Mouse (Mus musculus) myocyte (in vitro differentiated cells): ENCODE results near the gene Serac1. TPM values are rescaled to one million over a fixed set of nuclear protein-coding genes. Genes with fewer than 3 reads are reported as not detected.

Experiments
- H3K27me3 ChIP-seq: one replicate; pipeline ENCODE4 v1.6.1; 2011; ENCODE audit not compliant: control insufficient read depth, insufficient read depth, insufficient read length
- H3K36me3 ChIP-seq: one replicate; pipeline ENCODE4 v1.6.1; 2011; ENCODE audit not compliant: control insufficient read depth, insufficient read depth
- H3K4me2 ChIP-seq: one replicate; pipeline ENCODE4 v1.6.1; 2011; ENCODE audit warnings: low read depth, control low read depth
- H3K4me3 ChIP-seq: one replicate; pipeline ENCODE4 v1.5.1; 2011; ENCODE audit warnings: mild to moderate bottlenecking, control low read depth, moderate library complexity
- H3K79me2 ChIP-seq: one replicate; pipeline ENCODE4 v1.6.1; 2011; ENCODE audit not compliant: control insufficient read depth, insufficient read depth
- H3ac ChIP-seq: one replicate; pipeline ENCODE4 v1.6.1; 2011; ENCODE audit not compliant: control insufficient read depth, insufficient read length
- CEBPB ChIP-seq: IDR thresholded peaks from 2 replicates; pipeline ENCODE4 v1.6.1; 2011; ENCODE audit warnings: mild to moderate bottlenecking, moderate library complexity; ENCODE audit not compliant: poor library complexity, insufficient read depth, severe bottlenecking
- E2F4 ChIP-seq: IDR thresholded peaks from one replicate; pipeline ENCODE4 v1.6.1; 2011; ENCODE audit warnings: mild to moderate bottlenecking, control low read depth, moderate library complexity; ENCODE audit not compliant: insufficient read depth
- MAX ChIP-seq: IDR thresholded peaks from one replicate; pipeline ENCODE4 v1.6.1; 2011; ENCODE audit warnings: low read depth, mild to moderate bottlenecking, control low read depth
- MYOD1 ChIP-seq, 3 experiments: IDR thresholded peaks; one replicate each; pipeline ENCODE4 v1.6.1; 2011; ENCODE audit warnings: control low read depth in 2 of 3, low read depth in 2 of 3, mild to moderate bottlenecking in 2 of 3, moderate library complexity in 1 of 3; ENCODE audit not compliant: insufficient read length in 2 of 3, control insufficient read depth in 1 of 3
- MYOG ChIP-seq, 3 experiments: IDR thresholded peaks; one replicate each; pipeline ENCODE4 v1.6.1; 2011; ENCODE audit warnings: control low read depth in 2 of 3, low read depth in 2 of 3, mild to moderate bottlenecking in 2 of 3; ENCODE audit not compliant: insufficient read length in 2 of 3, control insufficient read depth in 1 of 3, insufficient read depth in 1 of 3
- POLR2A ChIP-seq: IDR thresholded peaks from one replicate; pipeline ENCODE4 v1.6.1; 2011; ENCODE audit warnings: low read depth, mild to moderate bottlenecking, control low read depth, moderate library complexity; ENCODE audit not compliant: insufficient read length
- POLR2AphosphoS2 ChIP-seq: IDR thresholded peaks from one replicate; pipeline ENCODE4 v1.6.1; 2011; ENCODE audit warnings: low read depth, control low read depth; ENCODE audit not compliant: insufficient read length
- REST ChIP-seq: IDR thresholded peaks from one replicate; pipeline ENCODE4 v1.6.1; 2011; ENCODE audit warnings: mild to moderate bottlenecking, control low read depth, moderate library complexity; ENCODE audit not compliant: insufficient read depth, insufficient read length
- SRF ChIP-seq: IDR thresholded peaks from one replicate; pipeline ENCODE4 v1.6.1; 2011; ENCODE audit warnings: low read depth; ENCODE audit not compliant: control insufficient read depth, insufficient read length
- TCF12 ChIP-seq: IDR thresholded peaks from one replicate; pipeline ENCODE4 v1.6.1; 2011; ENCODE audit warnings: mild to moderate bottlenecking, control low read depth; ENCODE audit not compliant: poor library complexity, insufficient read depth, severe bottlenecking
- TCF3 ChIP-seq: IDR thresholded peaks from one replicate; pipeline ENCODE4 v1.6.1; 2011; ENCODE audit warnings: low read depth, control low read depth; ENCODE audit not compliant: insufficient read length
- USF1 ChIP-seq: IDR thresholded peaks from one replicate; pipeline ENCODE4 v1.6.1; 2011; ENCODE audit warnings: low read depth, mild to moderate bottlenecking, control low read depth, moderate library complexity
- polyA plus RNA-seq: library from polyadenylated mRNA; unstranded; fragments of >200 nt; fragmentation: generic; extraction: Trizol; gene quantifications from one replicate; pipeline ENCODE4 v1.2.1, GENCODE M21; 2012; ENCODE audit warnings: missing spikeins

Serac1 gene
- polyA plus RNA-seq, 1 experiment = 3.5 TPM

DNA sequence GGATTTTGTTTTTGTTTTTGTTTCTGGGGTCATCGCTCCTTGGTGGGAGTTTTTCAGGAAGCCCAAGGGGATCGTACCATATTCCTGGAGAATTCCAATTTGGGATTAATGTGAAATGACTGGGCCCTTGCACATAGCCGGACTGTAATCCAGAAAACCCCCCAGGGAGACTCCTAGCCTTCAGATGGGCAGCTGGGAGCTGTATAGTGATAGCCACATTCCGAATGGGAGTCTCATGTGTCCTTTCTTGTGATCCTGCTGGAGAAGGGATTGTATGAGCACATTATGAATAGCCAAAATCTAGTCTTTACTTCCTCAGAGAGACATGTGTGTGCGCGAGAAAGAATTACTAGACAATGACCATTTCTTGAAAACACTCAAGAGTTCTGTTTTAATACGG, 28.6 kb upstream of the Serac1 start:
- Histone ChIP-seq H3K4me2 (peak overlapping the region; percentile 72), H3K36me3 (peaks cover 11% of the 10 kb centered on the region), H3K4me3 (peak overlapping the region; percentile 90), H3ac (peak overlapping the region; percentile 95), H3K79me2 (peaks cover 63% of the 10 kb centered on the region), H3K27me3 (no peaks in the 10 kb centered on the region)
- TF ChIP-seq TCF3 (no peak), SRF (no peak), E2F4 (no peak), POLR2A (no peak), USF1 (no peak), POLR2AphosphoS2 (no peak), REST (no peak), MAX (no peak), CEBPB (no peak), MYOG (IDR thresholded peaks at IDR 0.05; ENCODE audit: control insufficient read depth in 1 of 3, insufficient read depth in 1 of 3, insufficient read length in 2 of 3, low read depth in 2 of 3) (no peak)

GRCm38 (mm10) chr17:6107015-6107601, 27.6 kb upstream of the Serac1 start:
- TF ChIP-seq TCF3 (peak; percentile 89), MYOG (IDR thresholded peaks at IDR 0.05; ENCODE audit: control insufficient read depth in 1 of 3, insufficient read depth in 1 of 3, insufficient read length in 2 of 3, low read depth in 2 of 3) (peak; percentile 42 to 99 (median 96)), TCF12 (peak; percentile 76), MYOD1 (IDR thresholded peaks at IDR 0.05; ENCODE audit: control insufficient read depth in 1 of 3, insufficient read length in 2 of 3, low read depth in 2 of 3) (peak in 2 of 3 experiments; percentile 94 to 97), MAX (no peak), E2F4 (no peak)
- H3K36me3 ChIP-seq = peaks cover 3% of the 10 kb centered on the region
- no peaks in the 10 kb centered on the region for H3K27me3 ChIP-seq

GRCm38 (mm10) chr17:6106361-6107014, 26.9 kb upstream of the Serac1 start, which contains the start of gene Tulp4:
Gene Tulp4, plus strand, starts transcription at chr17:6106437.
- no peaks in the 10 kb centered on the region for H3K27me3 ChIP-seq
- H3K4me2 ChIP-seq = peak within 1 kb of the TSS; percentile 72
- H3K79me2 ChIP-seq = peaks cover 46% of the 10 kb centered on the region
- H3K36me3 ChIP-seq = no peaks in the 10 kb centered on the region
- peak within 1 kb of the TSS; percentile 95 for H3ac ChIP-seq
- peak within 1 kb of the TSS; percentile 90 for H3K4me3 ChIP-seq
- TF ChIP-seq SRF (no peak), MYOG (IDR thresholded peaks at IDR 0.05; ENCODE audit: control insufficient read depth in 1 of 3, insufficient read depth in 1 of 3, insufficient read length in 2 of 3, low read depth in 2 of 3) (peak in 1 of 3 experiments; percentile 21), POLR2A (peak; percentile 86), POLR2AphosphoS2 (peak; percentile 86), TCF3 (no peak)

More at GRCm38 (mm10) chr17:6107015-6107601, 27.6 kb upstream of the Serac1 start:
- H3K4me2 ChIP-seq = peak overlapping the region; percentile 72
- H3K79me2 ChIP-seq = peaks cover 52% of the 10 kb centered on the region
- peak overlapping the region; percentile 95 for H3ac ChIP-seq
- peak overlapping the region; percentile 90 for H3K4me3 ChIP-seq

DNA sequence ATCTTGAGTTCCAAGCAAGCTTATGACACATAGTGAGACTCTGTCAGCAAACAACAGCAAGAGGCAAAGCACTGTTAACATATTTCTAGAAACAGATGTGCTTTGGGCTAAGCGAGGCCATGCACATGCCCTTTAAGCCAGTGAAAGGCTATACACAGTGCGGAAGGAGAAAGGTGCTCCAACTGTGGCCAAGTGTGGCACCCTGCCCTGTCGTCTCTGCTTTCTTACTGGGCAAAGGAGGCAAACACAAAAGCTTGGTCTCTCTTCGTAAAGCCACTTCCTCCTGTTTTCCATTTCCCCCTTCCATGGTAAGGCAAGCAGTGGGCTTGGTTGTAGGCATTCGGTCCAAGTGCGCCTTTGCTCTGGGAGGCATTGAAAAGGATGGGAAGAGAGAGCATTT, 24.0 kb upstream of the Serac1 start:
- no peaks in the 10 kb centered on the region for H3K27me3 ChIP-seq

More for the DNA sequence above, 24.0 kb upstream of the Serac1 start:
- no peak overlapping the region for H3K4me2 ChIP-seq
- no peak for TF ChIP-seq TCF3
- TF ChIP-seq TCF12 = no peak
- TF ChIP-seq POLR2AphosphoS2 = no peak
- no peak for TF ChIP-seq E2F4
- no peak for TF ChIP-seq MAX
- TF ChIP-seq MYOG (IDR thresholded peaks at IDR 0.05; ENCODE audit: control insufficient read depth in 1 of 3, insufficient read depth in 1 of 3, insufficient read length in 2 of 3, low read depth in 2 of 3) = no peak
- no peak for TF ChIP-seq USF1
- no peak for TF ChIP-seq REST
- TF ChIP-seq POLR2A = no peak
- no peak for TF ChIP-seq CEBPB
- no peak for TF ChIP-seq SRF
- no peak for TF ChIP-seq MYOD1 (IDR thresholded peaks at IDR 0.05; ENCODE audit: control insufficient read depth in 1 of 3, insufficient read length in 2 of 3, low read depth in 2 of 3)
- H3K79me2 ChIP-seq = peaks cover 17% of the 10 kb centered on the region
- H3ac ChIP-seq = no peak overlapping the region
- H3K4me3 ChIP-seq = no peak overlapping the region
- H3K36me3 ChIP-seq = no peaks in the 10 kb centered on the region
